Mouse (Mus musculus): Measurements from ENCODE around the gene Grk5. TPM values are rescaled to one million over a fixed set of nuclear protein-coding genes. Genes with fewer than 3 reads are reported as not detected.
A peak's percentile ranks its signal among the peaks of the same experiment; 100 is the strongest.
"Not testable (repeated sequence)": the region's sequence is repeated elsewhere in the genome, so short reads cannot be mapped to it uniquely, and the experiment has no call there.

Grk5 gene
- 1 to 10 TPM; 8.0 to 8.3 TPM for total RNA-seq (2021)

GRCm38 (mm10) chr19:60889714-60890315 is at the start of gene Grk5:
TSS of gene Grk5 (plus strand) at chr19:60889749.
- DNase-seq: peak; percentile 92 to 95

- DNase-seq: no peak
Measured at GRCm38 (mm10) chr19:60843324-60843723, 46.2 kb upstream of the Grk5 start.

- DNase-seq: no peak
Measured at GRCm38 (mm10) chr19:60845731-60846130, 43.8 kb upstream of the Grk5 start.

GRCm38 (mm10) chr19:60860868-60861700 is 28.5 kb upstream of the Grk5 start, which contains the start of gene Sfxn4:
TSS of gene Sfxn4 (minus strand) at chr19:60861479.
- DNase-seq: peak; percentile 89 to 90

- not testable (repeated sequence) for DNase-seq
Measured at GRCm38 (mm10) chr19:60866169-60866568, 23.4 kb upstream of the Grk5 start.

GRCm38 (mm10) chr19:60870489-60870888 is 19.1 kb upstream of the Grk5 start:
- DNase-seq: no peak

GRCm38 (mm10) chr19:60871366-60871765 is 18.2 kb upstream of the Grk5 start:
- DNase-seq: no peak

GRCm38 (mm10) chr19:60872272-60872671 is 17.3 kb upstream of the Grk5 start:
- DNase-seq: no peak

GRCm38 (mm10) chr19:60873501-60873900 is 16.0 kb upstream of the Grk5 start:
- no peak for DNase-seq

- peak; percentile 94 for DNase-seq
Measured at GRCm38 (mm10) chr19:60874064-60874694, 15.4 kb upstream of the Grk5 start, which contains the start of gene Prdx3. TSS of gene Prdx3 (minus strand) at chr19:60874556.

- peak in 1 of 2 experiments; percentile 14 for DNase-seq
Measured at GRCm38 (mm10) chr19:60883129-60883528, 6.4 kb upstream of the Grk5 start.

- no peak for DNase-seq
Measured at GRCm38 (mm10) chr19:60887637-60888036, 1.9 kb upstream of the Grk5 start.

- peak in 1 of 2 experiments; percentile 11 for DNase-seq
Measured at GRCm38 (mm10) chr19:60889101-60889713, 342 bp upstream of the Grk5 start.

GRCm38 (mm10) chr19:60890391-60891122 is 1.0 kb downstream of the Grk5 start:
- peak; percentile 64 to 66 for DNase-seq

GRCm38 (mm10) chr19:60891123-60891470 is 1.5 kb downstream of the Grk5 start:
- DNase-seq: no peak

- DNase-seq: peak; percentile 17 to 31
Measured at GRCm38 (mm10) chr19:60891934-60892547, 2.5 kb downstream of the Grk5 start.

- no peak for DNase-seq
Measured at GRCm38 (mm10) chr19:60895251-60895880, 5.8 kb downstream of the Grk5 start.

- DNase-seq: no peak
Measured at GRCm38 (mm10) chr19:60903139-60903538, 13.6 kb downstream of the Grk5 start.

GRCm38 (mm10) chr19:60903971-60904370 is 14.4 kb downstream of the Grk5 start:
- no peak for DNase-seq

GRCm38 (mm10) chr19:60905477-60905876 is 15.9 kb downstream of the Grk5 start:
- no peak for DNase-seq

- no peak for DNase-seq
Measured at GRCm38 (mm10) chr19:60910304-60910703, 20.8 kb downstream of the Grk5 start.

Measured in layer of hippocampus, postnatal 36 days (tissue).